In genomic region chr3:100921825-100922505, GRCm38 (mm10) we compare ENCODE assay signal across 8 mouse cellular contexts. TPM values are rescaled to one million over a fixed set of nuclear protein-coding genes. Genes with fewer than 3 reads are reported as not detected.
DNase-seq lines count a peak whose midpoint lies in the region; ATAC-seq lines count a peak whose summit lies in the region.

Gene Trim45, plus strand, starts transcription at chr3:100922202.

- peak within 1 kb of the TSS; percentile 64 for H3K4me2 ChIP-seq in lung, embryonic 16.5 days (ENCODE audit: low read depth, low read length)

- no peaks in the 10 kb centered on the region for H3K27me3 ChIP-seq in lung, embryonic 16.5 days (ENCODE audit: control insufficient read depth, insufficient read depth, low read depth, low read length)

- no peaks in the 10 kb centered on the region for H3K36me3 ChIP-seq in lung, embryonic 16.5 days (ENCODE audit: control insufficient read depth, insufficient read depth, low read length)

- H3K9ac ChIP-seq in lung, embryonic 16.5 days (ENCODE audit: low read length), result peak within 1 kb of the TSS; percentile 68

- ATAC-seq in hematopoietic stem cell, adult 5-6 weeks (replicated peaks in 1 of 2; ENCODE audit: insufficient read depth in 1 of 2, low FRiP score in 2 of 2, low TSS enrichment in 1 of 2, low read depth in 1 of 2, poor library complexity in 2 of 2, severe bottlenecking in 2 of 2), result peak; percentile 95
- ATAC-seq in lung, embryonic 16.5 days (ENCODE audit: low read depth), result peak; percentile 99

- peak; percentile 100 for DNase-seq in MEL-GATA-1-ER (ENCODE audit: extremely low read depth, low read depth)
- peak; percentile 98 for DNase-seq in cerebellum, adult 8-10 months
- DNase-seq in forelimb bud, embryonic 11.5 days (ENCODE audit: low read depth, low spot score), result peak; percentile 100
- peak; percentile 100 for DNase-seq in layer of hippocampus, adult 9-10 months (ENCODE audit: low spot score)
- peak; percentile 98 for DNase-seq in ovary, postnatal 10 days (ENCODE audit: low spot score)
- peak; percentile 95 to 98 for DNase-seq in thymus, postnatal 10 days (ENCODE audit: low spot score in 2 of 2)

- H3K4me3 ChIP-seq in lung, embryonic 16.5 days (ENCODE audit: low read length), result peak within 1 kb of the TSS; percentile 66

- H3K9me3 ChIP-seq in lung, embryonic 16.5 days (ENCODE audit: control insufficient read depth, low read length), result no peaks in the 10 kb centered on the region

- peaks cover 19% of the 10 kb centered on the region for H3K4me1 ChIP-seq in lung, embryonic 16.5 days (replicated peaks; ENCODE audit: control insufficient read depth, insufficient read depth, low read length)

- WGBS in lung, embryonic 16.5 days, result under 1% methylated on average over 39 of the region's 39 CpGs

- H3K27ac ChIP-seq in lung, embryonic 16.5 days (ENCODE audit: low read length), result peak within 1 kb of the TSS; percentile 48

RNA-seq across cellular contexts. Expression of gene Trim45, which starts in this region (rescaled TPM):
- 7.8 and 9.6 TPM in 2 replicates for total RNA-seq in hematopoietic stem cell, adult 5-6 weeks (2017)
- polyA plus RNA-seq in lung, embryonic 16.5 days (2015; fragmentation: Nextera tagmentation; extraction: Ambion mirVana), result 5.1 and 5.4 TPM in 2 replicates

Comparison
In these comparisons a context has a peak if more than half of its experiments do, and no peak if none do; other contexts are left out.
1. Peak in every context shown above with its lines: DNase-seq, ATAC-seq, H3K4me3 ChIP-seq and H3K27ac ChIP-seq.